Mouse (Mus musculus) limb, embryonic 10.5 days (tissue): Measurements from ENCODE around the gene Ccdc60. TPM values are rescaled to one million over a fixed set of nuclear protein-coding genes. Genes with fewer than 3 reads are reported as not detected.
A peak's percentile ranks its signal among the peaks of the same experiment; 100 is the strongest.

Source experiments
- DNase-seq: peaks from one replicate; pipeline ENCODE4 v3.0.0-alpha.2; 2017; ENCODE audit warnings: low spot score
- H3K27ac ChIP-seq: fragments of 300-500 bp; sonication (generic); 2 replicates; pipeline ENCODE4 v1.5.1; 2016; ENCODE audit warnings: mild to moderate bottlenecking
- H3K27me3 ChIP-seq: fragments of 300-500 bp; sonication (generic); 2 replicates; pipeline ENCODE4 v1.6.1; 2016; ENCODE audit warnings: low read depth, mild to moderate bottlenecking; ENCODE audit not compliant: poor library complexity, severe bottlenecking
- H3K36me3 ChIP-seq: fragments of 300-500 bp; sonication (generic); 2 replicates; pipeline ENCODE4 v1.6.1; 2016; ENCODE audit warnings: mild to moderate bottlenecking, moderate library complexity
- H3K4me1 ChIP-seq: fragments of 300-500 bp; sonication (generic); 2 replicates; pipeline ENCODE4 v1.6.1; 2016
- H3K4me3 ChIP-seq: fragments of 300-500 bp; sonication (generic); 2 replicates; pipeline ENCODE4 v1.5.1; 2016; ENCODE audit warnings: mild to moderate bottlenecking, moderate library complexity
- H3K9me3 ChIP-seq: fragments of 300-500 bp; sonication (generic); replicated peaks from 2 replicates; pipeline ENCODE4 v1.6.1; 2016; ENCODE audit warnings: mild to moderate bottlenecking
- WGBS: fragments of 180-500 bp; shearing (Covaris S2); methylation state at CpG from one replicate; pipeline ENCODE4 v1.1.7; 2016; 5-methylcytosine and 5-hydroxymethylcytosine counted together
- polyA plus RNA-seq: library from polyadenylated mRNA; unstranded; fragments of >200 nt; fragmentation: Nextera tagmentation; extraction: Ambion mirVana; gene quantifications from 2 replicates; pipeline ENCODE4 v1.2.1, GENCODE M21; 2016

Ccdc60 gene
- polyA plus RNA-seq, 1 experiment from 2014 or later = 1.1 TPM

DNA sequence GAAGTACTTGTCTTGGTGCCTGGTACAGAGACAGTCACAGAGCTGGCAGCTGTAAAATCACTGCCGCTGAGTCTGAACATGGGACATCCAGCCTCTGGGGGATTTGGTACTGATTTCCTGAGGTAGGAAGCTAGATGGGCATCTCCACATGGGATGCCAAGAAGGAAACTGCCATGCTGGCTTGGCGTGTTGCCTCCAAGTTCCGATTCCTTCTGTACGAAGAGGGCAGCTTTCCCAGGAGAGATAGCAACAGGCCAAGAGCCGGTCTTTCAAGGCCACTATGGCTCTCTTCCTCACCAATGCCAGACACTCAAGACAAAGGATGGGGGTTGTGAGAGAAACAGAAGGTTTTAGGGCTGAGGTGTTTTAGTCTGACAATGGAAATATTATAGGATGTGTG lies 26.8 kb downstream of the Ccdc60 start:
- 94% methylated on average over 5 of the region's 5 CpGs for WGBS
- Histone ChIP-seq H3K4me1 (peaks cover 8% of the 10 kb centered on the region; the same call in 1 of the 2 replicates), H3K9me3 (no peaks in the 10 kb centered on the region), H3K27me3 (no peaks in the 10 kb centered on the region), H3K4me3 (no peak overlapping the region), H3K36me3 (no peaks in the 10 kb centered on the region), H3K27ac (no peak overlapping the region)
- DNase-seq = no peak

- Histone ChIP-seq H3K27me3 (no peaks in the 10 kb centered on the region), H3K36me3 (no peaks in the 10 kb centered on the region), H3K27ac (no peak overlapping the region), H3K4me3 (no peak overlapping the region), H3K4me1 (no peaks in the 10 kb centered on the region), H3K9me3 (no peaks in the 10 kb centered on the region)
- 82% methylated on average over 5 of the region's 5 CpGs for WGBS
- DNase-seq = no peak
These were observed 28.4 kb downstream of the Ccdc60 start for GRCm38 (mm10) chr5:116260356-116260755.

DNA sequence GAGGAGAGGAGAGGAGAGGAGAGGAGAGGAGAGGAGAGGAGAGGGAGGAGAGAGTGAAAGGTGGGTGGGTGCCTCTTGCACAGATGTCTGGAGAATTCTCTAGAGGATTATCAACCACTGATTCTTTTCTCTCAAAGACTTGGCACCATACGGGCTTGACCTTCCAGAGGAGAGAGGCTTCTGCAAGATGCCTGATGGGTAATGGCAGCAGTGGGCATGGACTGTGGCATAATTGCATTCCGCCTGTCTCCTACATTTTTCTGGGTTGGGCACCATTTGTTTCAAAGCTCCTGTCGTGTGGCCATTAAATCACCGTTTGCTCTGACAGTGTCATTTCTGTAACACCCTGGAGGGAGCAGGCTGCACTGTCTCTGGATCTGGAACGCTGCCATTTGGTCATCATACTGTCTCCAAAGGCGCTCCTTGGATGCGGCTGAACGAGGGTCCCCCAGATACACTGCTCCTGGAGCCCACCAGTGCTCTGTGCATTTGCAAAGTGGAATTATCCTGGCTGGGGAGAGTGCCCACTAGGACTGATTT lies 30.4 kb downstream of the Ccdc60 start:
- WGBS = 58% methylated on average over 8 of the region's 8 CpGs
- no peaks in the 10 kb centered on the region for H3K36me3 ChIP-seq
- no peaks in the 10 kb centered on the region for H3K9me3 ChIP-seq
- no peak for DNase-seq
- H3K27me3 ChIP-seq = no peaks in the 10 kb centered on the region
- H3K27ac ChIP-seq = no peak overlapping the region
- no peak overlapping the region for H3K4me3 ChIP-seq
- no peaks in the 10 kb centered on the region for H3K4me1 ChIP-seq

GRCm38 (mm10) chr5:116253914-116254313 lies 34.9 kb downstream of the Ccdc60 start:
- no peak for DNase-seq
- no peak overlapping the region for H3K4me3 ChIP-seq
- no peaks in the 10 kb centered on the region for H3K27me3 ChIP-seq
- 83% methylated on average over 4 of the region's 4 CpGs for WGBS
- no peaks in the 10 kb centered on the region for H3K9me3 ChIP-seq
- no peaks in the 10 kb centered on the region for H3K36me3 ChIP-seq
- no peak overlapping the region for H3K27ac ChIP-seq
- no peaks in the 10 kb centered on the region for H3K4me1 ChIP-seq

DNA sequence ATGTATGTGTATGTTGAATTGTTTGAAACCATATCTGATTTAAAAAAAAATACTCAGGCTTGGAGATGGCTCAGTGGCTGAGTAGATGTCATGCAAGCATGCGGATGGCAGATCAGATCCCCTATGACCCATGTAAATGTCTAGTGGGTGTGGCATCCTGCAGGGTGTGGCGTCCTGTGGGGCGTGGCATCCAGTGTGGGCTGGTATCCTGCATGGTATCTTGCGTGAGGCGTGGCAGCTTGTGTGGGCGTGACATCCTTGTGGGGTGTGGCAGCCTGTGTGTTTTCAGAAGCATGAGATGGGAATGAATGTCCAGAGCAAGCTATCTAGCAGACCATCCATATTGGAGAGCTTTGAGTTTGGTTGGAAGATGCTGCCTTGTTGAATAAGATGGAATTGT lies 36.6 kb downstream of the Ccdc60 start:
- Histone ChIP-seq H3K9me3 (no peaks in the 10 kb centered on the region), H3K4me1 (no peaks in the 10 kb centered on the region), H3K27ac (no peak overlapping the region), H3K4me3 (no peak overlapping the region), H3K27me3 (no peaks in the 10 kb centered on the region), H3K36me3 (no peaks in the 10 kb centered on the region)
- DNase-seq = no peak
- WGBS = 92% methylated on average over 6 of the region's 6 CpGs

DNA sequence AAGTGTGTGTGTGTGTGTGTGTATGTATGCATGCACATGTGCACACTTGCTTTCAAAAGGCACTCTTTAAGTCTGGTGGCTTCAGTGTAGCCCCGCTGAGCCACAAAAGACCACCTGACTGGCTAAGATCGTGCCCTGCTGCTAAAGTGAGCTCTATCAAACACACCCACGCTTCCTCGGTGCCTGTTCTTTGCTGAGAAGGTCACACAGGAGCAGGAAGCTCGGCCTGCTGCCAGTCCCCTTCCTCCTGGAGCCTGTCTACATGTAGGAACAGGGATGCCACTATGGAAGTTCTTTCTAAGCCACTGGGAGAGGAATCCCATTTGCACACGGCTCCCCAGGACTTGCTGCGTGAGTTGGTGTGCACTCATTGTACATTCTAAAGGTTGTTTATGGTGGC lies 42.1 kb downstream of the Ccdc60 start:
- Histone ChIP-seq H3K36me3 (no peaks in the 10 kb centered on the region), H3K27me3 (no peaks in the 10 kb centered on the region), H3K9me3 (no peaks in the 10 kb centered on the region), H3K4me3 (no peak overlapping the region), H3K4me1 (peaks cover under 1% of the 10 kb centered on the region; the same call in 1 of the 2 replicates), H3K27ac (no peak overlapping the region)
- DNase-seq = no peak
- 84% methylated on average over 7 of the region's 7 CpGs for WGBS

- Histone ChIP-seq H3K27ac (no peak overlapping the region), H3K36me3 (no peaks in the 10 kb centered on the region), H3K9me3 (no peaks in the 10 kb centered on the region), H3K4me3 (no peak overlapping the region), H3K27me3 (0 out of 2 replicates have a peak, but pooled peaks cover 5% of the 10 kb centered on the region), H3K4me1 (peaks cover 13% of the 10 kb centered on the region; the same call in 1 of the 2 replicates)
- DNase-seq = no peak
- 79% methylated on average over 3 of the region's 3 CpGs for WGBS
These were observed 44.3 kb downstream of the Ccdc60 start for GRCm38 (mm10) chr5:116244476-116244875.

DNA sequence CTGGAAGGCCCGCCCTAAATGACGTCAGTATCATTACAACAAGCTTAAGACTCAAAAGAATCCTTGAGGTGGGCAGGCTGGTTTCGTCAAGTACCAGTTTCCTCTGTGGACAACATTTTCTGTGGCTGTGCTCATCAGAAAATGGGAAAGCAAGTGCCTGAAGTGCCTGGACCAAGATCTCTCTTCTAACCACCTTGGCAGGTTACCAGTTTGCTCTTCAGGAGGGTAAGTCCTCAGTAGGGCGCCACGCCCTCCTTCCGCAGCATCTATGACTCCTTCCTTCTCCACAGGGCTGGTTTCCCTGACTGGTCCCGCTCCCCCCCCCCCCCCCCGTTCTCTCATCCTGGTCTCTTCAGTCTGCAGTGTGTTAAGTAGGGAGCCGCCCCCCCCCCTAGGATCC lies 45.2 kb downstream of the Ccdc60 start:
- H3K36me3 ChIP-seq = no peaks in the 10 kb centered on the region
- H3K27me3 ChIP-seq = 0 out of 2 replicates have a peak, but pooled peaks cover 5% of the 10 kb centered on the region
- H3K4me3 ChIP-seq = no peak overlapping the region
- no peak overlapping the region for H3K27ac ChIP-seq
- no peak for DNase-seq
- H3K9me3 ChIP-seq = no peaks in the 10 kb centered on the region
- H3K4me1 ChIP-seq = peaks cover 13% of the 10 kb centered on the region; the same call in 1 of the 2 replicates
- 69% methylated on average over 9 of the region's 9 CpGs for WGBS

DNA sequence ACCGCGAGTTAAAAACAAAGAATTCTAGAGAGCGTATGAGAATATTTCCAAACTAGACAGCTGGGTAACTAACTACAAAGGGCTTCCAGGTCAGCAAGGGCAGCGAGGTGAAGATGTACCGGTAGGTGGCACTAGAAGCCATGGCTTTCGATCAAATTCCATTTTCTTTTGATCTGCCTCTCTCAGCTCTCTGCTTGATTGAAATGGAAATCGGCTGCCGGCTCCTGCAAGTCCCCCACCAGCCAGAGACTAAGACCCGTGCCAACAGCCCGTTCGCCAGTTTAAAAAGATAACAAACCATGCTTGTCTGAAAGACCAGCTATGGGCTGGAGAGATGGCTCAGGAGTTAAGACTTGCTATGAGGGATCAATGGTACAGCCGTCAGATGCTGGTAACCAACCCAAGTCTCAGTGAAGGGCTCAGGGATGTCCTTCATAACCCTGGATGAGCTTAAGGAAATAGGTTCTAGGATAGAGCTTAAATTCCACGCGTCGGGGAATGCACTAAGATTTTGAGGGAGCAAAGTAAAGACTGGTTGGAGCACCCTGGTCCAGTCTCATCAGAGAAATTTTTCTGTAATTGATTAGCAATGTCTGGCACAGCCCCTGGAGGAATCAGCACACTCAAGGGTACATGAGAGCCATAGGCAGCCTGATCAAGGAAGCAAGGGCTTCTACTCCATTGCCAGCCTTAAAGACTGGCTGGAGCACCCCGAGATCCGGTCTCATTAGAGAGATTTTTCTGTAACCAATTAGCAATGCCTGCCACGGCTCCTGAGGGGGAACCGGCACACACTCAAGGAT lies 56.7 kb downstream of the Ccdc60 start:
- DNase-seq = peak; percentile 76
- H3K36me3 ChIP-seq = no peaks in the 10 kb centered on the region
- peaks cover 25% of the 10 kb centered on the region for H3K4me1 ChIP-seq
- H3K27me3 ChIP-seq = no peaks in the 10 kb centered on the region
- H3K9me3 ChIP-seq = no peaks in the 10 kb centered on the region
- H3K4me3 ChIP-seq = peak overlapping the region; percentile 39
- H3K27ac ChIP-seq = peak overlapping the region; percentile 42; the same call in 1 of the 2 replicates
- 23% methylated on average over 19 of the region's 19 CpGs for WGBS

DNA sequence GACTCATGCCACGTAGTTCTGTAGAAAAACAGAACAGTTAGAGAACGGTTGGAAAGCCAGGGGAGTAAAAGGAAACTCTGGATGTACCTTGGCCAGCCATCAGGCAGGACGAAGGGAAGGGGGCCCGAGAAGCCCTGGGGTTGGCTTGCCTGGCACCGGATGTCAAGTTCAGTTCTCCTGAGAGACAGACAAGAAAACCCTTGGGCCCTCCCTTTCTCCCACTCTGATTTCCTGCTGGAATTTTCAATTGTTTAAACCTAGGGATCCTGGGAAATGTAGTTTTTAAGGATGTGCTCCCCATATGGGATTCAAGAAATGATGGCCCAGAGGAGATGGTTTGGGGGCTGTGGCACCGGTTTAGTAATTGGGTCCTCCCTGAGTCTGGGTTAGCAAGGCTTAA lies 60.4 kb downstream of the Ccdc60 start:
- H3K4me1 ChIP-seq = peaks cover 16% of the 10 kb centered on the region
- H3K27ac ChIP-seq = no peak overlapping the region
- H3K9me3 ChIP-seq = no peaks in the 10 kb centered on the region
- H3K36me3 ChIP-seq = no peaks in the 10 kb centered on the region
- no peak for DNase-seq
- no peak overlapping the region for H3K4me3 ChIP-seq
- no peaks in the 10 kb centered on the region for H3K27me3 ChIP-seq
- 79% methylated on average over 6 of the region's 6 CpGs for WGBS

DNA sequence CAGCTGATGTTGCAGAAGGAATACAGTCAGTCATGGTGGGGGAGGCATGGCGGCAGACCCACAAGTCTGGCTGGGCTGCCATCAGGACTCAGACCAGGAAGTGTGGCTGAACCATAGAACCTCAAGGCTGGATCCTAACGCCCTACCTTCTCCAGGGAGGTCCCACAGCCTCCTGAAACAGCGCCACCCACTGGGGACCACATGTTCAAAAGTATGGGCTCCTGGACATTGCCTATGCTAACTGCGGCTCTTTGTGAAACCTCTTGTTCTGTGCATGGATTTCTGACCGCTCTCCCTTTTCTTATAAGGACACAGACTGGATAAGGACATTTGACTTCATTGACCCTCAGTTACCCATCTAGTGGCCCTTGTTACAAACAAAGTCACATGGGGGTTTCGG lies 64.8 kb downstream of the Ccdc60 start:
- no peaks in the 10 kb centered on the region for H3K4me1 ChIP-seq
- 78% methylated on average over 6 of the region's 6 CpGs for WGBS

DNA sequence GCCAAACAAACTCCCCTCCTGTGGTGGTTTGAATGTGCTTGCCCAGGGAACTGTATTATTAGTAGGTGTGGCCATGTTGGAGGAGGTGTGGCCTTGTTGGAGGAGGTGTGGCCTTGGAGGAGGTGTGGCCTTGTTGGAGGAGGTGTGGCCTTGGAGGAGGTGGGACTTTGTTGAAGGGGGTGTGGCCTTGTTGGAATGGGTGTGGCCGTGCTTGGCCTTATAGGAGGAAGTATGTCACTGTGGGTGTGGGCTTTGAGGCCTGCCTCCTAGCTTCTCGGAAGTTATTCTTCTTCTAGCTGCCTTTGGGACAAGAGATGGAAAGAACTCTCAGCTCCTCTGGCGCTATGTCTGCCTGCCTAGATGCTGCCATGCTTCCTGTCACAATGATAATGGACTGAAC lies 66.9 kb downstream of the Ccdc60 start:
- H3K9me3 ChIP-seq = no peaks in the 10 kb centered on the region
- H3K4me1 ChIP-seq = no peaks in the 10 kb centered on the region
- WGBS = 89% methylated on average over 3 of the region's 3 CpGs
- no peak overlapping the region for H3K27ac ChIP-seq
- H3K27me3 ChIP-seq = no peaks in the 10 kb centered on the region
- no peaks in the 10 kb centered on the region for H3K36me3 ChIP-seq
- no peak for DNase-seq
- no peak overlapping the region for H3K4me3 ChIP-seq

More for the DNA sequence above, 64.8 kb downstream of the Ccdc60 start:
- no peaks in the 10 kb centered on the region for H3K36me3 ChIP-seq
- no peak overlapping the region for H3K27ac ChIP-seq
- H3K9me3 ChIP-seq = no peaks in the 10 kb centered on the region
- no peak for DNase-seq
- no peak overlapping the region for H3K4me3 ChIP-seq
- no peaks in the 10 kb centered on the region for H3K27me3 ChIP-seq

GRCm38 (mm10) chr5:116219288-116219687 lies 69.5 kb downstream of the Ccdc60 start:
- Histone ChIP-seq H3K4me1 (no peaks in the 10 kb centered on the region), H3K27me3 (no peaks in the 10 kb centered on the region), H3K36me3 (no peaks in the 10 kb centered on the region), H3K4me3 (no peak overlapping the region), H3K27ac (no peak overlapping the region), H3K9me3 (no peaks in the 10 kb centered on the region)
- 84% methylated on average over 7 of the region's 7 CpGs for WGBS
- DNase-seq = no peak
